Mouse (Mus musculus) urinary bladder, postnatal 14 days (tissue): Measurements from ENCODE around the gene Skp2.
A peak's percentile ranks its signal among the peaks of the same experiment; 100 is the strongest.

ENCODE experiments used
- DNase-seq: peaks from one replicate; pipeline ENCODE4 v3.0.0; 2021; ENCODE audit warnings: low spot score

The Skp2 gene

DNA sequence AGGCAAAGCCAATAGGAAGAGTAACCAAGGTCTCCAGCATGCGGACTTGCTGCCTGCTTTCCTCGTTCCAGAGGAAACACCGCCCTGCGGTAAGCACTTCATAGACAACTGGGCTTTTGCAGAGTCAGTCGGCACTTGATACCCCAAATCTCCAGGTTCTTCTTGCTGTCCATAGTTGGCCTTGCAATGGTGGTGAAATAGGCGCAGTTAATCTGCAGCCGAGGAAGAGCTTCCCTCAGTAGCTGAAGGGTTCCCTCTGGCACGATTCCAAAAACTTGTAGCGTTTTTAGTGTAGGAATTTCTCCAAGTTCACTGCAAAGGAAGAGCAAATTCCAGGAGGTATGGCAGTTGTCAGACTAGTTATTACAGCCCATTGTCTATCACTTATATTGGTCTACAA lies 41.7 kb downstream of the Skp2 start:
- DNase-seq: no peak

DNA sequence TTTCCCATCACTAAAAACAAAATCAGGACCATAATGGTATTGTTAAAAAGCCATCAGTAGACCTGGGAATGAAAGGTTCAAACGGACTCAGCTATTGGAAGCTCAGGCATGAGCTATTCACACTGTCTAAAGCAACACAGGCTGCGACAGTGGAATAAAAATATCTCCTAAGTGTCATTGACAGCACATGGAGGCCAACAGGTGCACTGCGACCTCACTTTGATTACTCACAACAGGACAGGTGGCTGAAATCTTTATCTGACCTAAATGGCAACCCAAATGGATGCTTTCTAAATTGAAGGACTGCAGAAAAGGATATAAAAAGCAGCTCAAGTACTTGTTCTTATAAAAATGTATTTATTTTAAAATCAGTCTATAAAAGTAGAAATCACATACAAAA lies 43.6 kb downstream of the Skp2 start:
- DNase-seq: no peak

DNA sequence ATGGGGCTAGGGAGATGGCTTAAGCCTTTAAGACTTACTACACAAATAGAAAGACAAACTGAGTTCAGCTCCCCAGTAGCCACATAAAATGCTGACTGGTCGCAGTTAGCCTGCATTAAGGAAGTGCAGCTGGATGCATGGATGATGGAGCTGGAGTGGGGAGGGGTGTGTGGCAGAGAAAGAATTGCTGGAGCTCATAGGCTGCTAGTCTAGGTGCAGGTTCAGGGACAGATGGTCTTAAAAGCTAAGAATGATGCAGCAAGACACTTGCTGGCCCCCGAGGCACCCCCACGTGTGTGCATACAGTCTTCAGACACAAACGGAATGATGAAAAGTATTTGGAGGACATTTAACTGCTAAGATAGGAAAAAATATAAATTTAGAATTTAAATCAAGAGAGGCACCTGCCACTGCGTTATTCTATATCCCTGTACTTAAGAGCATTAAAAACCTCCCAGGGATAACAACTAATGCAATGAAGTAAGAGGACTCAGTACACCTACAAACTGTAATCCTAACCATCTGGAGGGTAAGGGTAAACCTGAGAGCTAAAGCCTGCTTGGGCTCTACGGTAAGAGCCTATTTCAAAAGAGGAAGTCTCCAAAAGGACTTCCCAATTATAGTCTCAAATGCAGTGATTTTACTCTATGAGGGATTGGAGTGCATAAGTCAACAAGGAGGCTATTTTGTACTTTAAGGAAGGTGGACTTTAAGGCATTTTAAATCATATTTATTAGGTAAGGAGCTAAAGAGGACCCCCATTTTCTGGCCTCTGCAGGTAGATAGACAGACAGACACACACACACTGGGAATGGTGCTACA lies 44.5 kb downstream of the Skp2 start:
- DNase-seq: no peak

DNA sequence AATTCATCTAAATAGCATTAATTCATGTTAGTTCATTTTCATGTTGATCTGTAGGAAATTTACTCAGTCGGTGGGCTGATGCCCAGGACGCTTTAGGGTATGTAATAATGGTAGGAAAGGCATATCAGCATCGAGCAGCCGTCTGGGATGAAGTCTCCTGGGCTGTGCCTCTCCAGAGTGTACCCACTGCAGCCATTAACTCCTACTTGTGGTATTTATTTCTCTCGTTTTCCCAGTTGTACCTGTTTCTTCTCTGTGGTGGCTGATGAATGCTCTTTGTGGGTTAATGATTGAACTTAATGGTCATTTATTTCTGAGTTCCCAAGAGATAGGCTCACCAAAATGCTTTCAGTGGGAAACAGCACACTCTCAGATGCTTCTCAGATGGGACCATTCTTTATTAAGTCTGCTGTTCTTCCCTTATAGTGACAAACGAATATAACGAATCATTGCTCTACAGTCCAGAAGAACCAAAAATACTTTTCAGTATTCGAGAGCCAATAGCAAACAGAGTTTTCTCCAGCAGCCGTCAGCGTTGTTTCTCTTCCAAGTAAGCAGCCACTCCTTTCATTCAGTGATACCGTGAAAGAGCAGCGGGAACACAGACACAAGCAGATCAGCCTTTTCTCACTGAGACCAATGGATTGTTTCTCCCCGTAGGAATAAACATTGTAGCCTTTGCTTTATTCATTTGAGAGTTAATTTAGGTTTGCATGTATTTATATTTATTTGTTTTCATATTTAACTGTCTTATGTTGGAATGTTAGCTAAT lies 48.7 kb downstream of the Skp2 start:
- no peak for DNase-seq

DNA sequence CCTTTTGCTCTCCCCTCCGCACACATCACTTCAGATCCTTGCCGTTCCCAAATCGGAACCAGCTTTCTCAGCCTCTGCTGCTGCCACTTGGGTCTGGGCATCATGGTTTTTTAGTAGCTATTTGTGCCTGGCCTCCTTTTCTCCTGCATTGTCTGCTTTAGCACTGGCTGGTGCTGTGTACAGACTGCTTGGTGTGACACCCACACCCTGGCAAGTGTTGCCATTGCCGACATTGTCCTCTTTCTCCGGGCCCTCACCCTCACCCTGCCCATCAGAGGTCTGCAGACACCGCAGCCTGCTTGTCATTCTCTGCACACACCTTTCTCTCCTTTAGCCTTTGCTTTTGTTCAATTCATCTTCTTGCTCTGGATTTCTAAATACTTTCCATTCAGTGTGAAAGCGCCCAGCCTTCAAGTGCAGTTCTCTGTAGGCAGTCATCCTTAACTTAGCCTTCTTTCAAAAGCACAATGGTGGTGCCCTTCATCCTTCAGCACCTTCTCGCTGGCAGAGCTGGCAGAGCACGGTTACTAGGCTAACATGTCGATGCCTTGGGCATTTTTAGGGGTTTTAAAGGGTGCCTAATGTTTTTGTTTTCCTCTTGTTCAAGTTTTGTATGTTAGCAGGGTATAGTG lies 54.7 kb downstream of the Skp2 start:
- DNase-seq: no peak

DNA sequence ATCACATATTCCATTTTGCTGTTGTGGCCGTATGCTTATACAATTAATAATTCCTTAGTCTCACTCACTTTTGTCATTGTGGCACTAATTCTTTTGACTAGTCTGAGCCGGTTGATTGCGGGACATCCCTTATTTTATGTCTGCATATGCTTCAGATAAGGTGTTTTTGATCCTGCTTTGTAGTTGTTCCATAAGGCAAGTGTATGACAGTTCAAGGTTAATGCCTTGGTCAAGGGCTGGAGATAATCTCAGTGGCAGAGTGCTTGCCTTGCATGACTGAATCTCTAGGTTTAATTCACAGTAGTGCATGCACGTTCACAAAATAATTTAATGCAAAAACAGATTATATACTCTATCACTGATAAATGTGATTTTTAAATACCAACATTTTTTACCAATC lies 58.4 kb downstream of the Skp2 start:
- no peak for DNase-seq

DNA sequence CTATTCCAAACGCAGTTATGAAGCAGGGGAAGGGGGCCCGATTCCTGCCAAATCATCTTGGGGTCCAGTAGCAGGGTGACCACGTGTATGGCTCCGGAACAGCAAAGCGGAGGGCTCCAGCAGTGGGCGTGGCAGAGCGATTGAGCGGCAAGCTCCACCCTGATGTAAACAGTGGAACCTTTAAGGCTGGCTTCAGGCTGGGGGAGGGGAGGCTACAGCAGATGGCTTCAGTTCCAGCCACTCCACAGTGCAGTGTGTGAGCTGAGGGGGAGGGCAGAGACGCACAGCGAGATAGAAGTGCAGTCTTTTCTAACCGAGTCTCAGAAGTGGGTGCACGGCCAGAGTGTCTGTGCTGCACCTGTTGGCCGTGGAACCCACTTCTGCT lies 60.9 kb downstream of the Skp2 start:
- peak; percentile 28 for DNase-seq

DNA sequence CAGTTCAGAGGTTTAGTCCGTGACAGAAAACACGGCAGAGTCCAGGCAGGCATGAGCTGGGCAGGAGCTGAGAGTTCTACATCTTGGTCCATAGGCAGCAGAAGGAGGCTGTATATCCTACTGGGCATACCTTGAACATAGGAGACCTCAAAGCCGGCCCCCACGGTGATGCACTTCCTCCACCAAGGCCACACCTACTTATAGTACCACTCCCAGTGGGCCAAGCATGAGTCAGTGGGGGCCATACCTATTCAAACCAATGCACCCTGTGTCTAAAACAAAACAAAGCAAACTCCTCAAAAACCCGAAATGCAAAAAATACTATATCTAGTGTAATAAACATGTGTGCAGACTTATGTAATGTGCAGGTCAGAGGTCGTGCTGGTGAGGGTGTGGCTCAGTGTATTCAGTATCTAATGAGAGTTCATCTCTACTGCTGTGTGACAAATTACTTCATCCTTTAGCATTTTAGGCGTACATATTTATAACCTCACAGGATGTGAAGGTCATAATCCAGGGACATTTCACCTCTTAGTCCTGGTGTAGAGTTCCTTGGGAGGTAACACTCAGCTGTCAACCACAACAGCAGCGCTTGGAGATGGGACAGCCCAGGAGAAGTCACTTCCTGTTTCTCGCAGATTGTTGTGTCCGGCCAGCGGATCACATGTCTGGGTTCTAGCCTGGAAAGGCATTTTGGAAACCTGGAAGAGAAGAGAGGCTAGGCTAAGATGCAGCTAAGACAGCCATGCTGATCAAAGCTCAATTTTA lies 61.4 kb downstream of the Skp2 start:
- no peak for DNase-seq

DNA sequence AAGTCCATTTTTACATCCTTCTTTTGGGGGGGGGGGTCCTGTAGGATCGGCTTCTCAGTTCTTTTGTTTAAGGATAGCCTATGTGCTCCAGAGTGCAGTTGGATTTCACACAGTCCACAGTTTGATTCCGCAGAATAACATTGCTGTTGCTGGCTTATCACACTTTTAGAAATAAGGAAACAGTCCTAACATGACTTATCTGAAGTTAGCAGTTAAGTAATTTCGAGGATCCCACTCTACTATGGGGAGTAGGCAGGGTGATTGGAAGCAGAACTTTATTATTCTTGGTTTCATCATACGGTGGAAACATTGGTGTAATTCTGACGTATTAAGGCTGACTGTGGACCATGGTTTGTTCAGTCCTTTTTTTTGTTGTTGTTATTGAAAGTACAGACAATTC lies 64.6 kb downstream of the Skp2 start:
- DNase-seq: no peak

DNA sequence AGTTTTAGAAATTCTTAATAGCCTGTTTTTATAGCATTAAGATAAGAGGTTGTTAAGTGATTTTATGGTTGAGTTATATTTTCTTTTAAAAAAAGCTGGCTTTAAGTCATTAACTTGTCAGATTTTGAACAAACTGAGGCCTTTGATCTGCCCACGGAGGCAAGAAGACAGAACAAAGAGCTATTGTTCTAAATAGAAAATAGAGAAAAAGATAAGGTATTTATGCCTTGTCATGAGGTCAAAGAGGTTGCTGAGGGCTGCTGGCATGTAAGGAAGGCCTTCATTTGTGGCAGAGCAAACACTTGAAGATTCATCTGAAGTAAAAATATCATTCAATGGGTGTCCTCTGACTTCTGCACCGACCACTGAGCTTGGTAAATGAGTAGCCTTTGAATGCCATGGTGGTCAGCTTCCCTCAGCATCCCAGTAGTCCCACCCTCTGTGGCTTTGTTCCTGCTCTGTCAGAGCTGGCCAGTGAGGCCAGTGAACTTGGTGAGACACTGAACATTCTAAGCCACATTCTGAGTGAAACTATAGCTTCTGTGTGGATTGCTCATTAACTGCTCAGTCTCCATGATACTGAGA lies 66.0 kb downstream of the Skp2 start:
- DNase-seq: no peak

DNA sequence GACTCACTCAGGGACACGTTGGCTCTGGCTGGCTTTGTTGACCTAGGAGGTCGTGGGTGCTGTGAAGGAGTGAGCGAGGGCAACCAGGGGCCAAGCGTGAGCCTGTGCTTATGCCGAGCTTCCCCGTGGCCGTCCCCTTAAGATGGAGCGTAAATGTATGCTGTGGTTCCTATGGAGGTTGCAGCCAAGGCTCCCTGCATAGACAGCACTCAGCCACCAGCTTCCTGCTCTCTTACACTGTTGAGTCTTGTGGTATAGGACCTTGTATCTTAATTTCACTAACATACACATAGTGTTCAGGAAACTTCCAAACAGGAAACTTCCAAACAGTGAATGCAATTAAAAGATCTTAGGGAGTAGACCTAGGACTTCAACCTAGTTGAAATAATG lies 66.5 kb downstream of the Skp2 start:
- no peak for DNase-seq

DNA sequence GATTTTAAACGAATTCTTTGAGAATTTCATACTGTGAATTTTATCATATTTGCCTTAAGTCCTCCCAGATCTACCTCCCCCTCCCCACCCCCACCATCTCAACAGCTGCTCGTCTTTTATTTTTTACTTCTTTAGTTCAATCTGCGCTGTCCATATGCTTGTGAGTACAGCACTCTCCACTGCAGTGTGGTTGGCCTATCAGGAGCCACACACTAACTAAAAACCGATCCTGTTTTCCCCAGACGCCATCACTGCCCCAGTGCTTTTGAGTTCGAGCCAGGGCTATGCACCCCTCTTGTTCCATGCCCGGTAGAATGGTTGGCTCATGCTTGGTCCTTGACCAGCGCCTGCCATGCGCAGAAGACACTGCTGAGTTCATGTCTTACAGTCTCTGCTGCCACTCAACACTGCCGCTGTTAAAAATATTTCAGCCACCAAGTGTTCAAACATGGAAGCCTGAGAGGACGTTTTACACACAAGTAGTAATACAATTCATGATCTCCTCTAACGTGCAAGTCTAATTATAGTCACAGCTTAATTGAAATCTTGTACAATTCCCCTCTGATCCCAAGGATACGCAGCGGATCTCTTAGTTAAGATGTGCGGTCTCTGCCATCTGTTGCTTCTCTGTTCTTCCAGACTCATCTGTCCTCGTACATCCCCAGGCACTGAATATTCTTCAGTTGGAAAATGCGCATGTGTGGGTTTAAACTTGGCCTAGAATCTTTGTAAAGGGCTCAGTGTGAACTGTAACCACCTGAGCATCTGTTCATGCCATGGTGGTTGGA lies 67.1 kb downstream of the Skp2 start:
- no peak for DNase-seq

DNA sequence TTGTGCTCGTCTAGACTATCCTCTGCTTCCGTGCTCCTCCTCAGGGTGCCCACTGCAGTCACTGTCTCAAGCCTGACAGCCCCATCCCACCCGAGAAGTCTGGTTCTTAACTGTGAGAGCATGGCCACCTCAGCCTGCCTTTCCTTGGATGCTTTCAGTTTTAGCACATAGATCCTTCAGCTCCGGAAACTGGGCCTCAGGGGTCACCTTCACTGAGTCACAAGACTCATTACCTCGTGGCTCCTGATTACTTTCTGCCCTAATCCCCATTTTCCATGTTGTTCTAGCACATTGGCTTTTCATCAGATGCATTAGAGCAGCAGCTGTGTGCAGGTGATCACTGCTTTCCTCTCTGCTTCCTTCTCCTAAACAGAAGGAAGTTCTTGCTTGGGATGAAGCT lies 67.8 kb downstream of the Skp2 start:
- DNase-seq: no peak

DNA sequence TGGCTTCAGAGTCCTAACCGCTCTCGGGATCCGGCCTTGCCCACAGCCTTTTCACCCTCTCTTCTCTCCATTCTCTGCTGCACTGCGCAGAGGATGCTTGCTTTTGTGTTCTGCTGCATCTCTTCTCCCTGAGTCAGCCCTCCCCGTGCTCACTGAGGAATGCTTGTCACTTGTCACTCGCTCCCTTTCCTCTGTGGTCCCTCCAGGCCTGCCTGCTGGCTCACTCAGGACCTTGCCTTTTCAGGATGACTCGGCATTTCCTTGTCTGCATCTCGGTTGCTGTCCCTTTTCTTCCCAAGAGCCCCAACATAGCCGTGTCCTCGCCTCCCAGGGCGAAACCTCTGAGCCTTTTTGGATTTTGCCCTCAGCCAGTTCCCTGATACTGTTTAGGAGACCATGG lies 68.4 kb downstream of the Skp2 start:
- no peak for DNase-seq

DNA sequence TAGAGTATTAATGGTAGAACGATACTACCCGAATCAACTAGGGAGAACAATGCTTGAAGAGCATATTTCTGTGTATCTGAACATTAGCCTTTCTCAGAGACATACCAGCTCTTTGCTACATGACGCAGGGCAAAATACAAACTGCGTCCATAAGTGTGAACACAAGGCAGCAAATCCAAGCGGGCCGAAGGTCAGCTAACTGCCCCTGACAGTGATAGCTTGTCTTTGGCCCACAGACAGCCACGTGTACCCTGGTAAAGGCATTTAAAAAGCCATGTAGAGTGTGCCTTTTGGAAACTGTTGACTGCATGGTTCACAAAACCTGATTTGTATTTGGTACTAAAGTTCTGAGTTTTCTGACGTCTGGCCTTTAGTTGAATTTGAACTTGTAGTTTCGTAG lies 72.5 kb downstream of the Skp2 start:
- no peak for DNase-seq

DNA sequence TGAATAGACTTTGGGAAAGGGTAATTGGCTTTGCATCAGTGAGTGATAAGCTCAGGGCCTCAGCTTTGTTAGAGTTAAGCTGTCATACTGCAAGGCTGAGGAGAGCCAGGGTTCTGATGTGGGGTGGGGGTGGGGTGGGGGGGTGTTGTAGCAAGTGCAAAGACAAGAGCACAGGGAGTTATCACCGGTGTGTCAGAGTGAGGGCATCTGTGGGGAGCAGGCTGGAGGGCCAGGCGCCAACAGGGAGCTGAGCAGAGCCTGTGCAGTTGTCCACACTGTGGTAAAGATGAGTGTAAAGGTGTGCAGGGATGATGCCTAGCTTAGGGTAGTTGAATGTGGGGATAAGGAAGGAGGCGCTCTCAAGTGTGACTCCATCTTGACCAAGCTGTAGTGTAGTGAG lies 73.9 kb downstream of the Skp2 start:
- DNase-seq: no peak

DNA sequence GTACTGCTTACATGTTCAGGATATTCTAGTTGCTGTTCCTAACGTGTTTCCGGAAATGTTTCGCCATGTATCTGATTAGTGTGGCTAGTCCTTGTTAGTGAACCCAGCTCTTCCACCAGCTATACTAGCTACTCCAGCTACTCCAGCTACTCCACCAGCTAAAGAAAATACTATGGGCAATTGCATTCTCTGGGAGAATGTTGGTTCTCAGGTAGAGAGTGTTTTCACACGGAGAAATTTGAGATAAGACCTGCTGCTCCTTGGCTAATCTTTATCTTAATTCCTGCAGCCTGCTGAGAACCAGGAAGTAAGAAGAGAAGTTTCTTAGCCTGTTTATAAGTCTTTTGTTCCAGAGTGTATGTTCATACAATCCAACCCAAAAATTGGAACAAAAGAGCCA lies 75.0 kb downstream of the Skp2 start:
- no peak for DNase-seq

DNA sequence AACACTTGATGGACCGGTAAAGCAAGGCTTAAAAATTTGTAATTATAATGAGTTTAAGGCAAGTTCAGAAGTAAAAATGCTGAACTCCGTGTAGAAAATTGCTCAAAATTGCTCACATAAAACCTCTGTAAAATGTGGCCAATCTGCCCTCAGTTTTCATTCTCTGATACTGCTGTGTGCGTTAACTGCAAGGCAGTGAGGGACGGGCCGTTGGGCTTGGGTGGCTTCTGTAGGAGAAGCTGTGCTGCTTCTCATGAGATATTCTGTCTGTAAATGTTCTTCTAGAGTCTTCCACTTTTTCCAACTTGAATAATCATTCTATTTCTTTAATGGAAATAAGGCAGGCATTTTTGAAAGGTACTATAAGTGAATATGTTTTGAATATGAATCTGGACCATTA lies 75.6 kb downstream of the Skp2 start:
- DNase-seq: no peak

DNA sequence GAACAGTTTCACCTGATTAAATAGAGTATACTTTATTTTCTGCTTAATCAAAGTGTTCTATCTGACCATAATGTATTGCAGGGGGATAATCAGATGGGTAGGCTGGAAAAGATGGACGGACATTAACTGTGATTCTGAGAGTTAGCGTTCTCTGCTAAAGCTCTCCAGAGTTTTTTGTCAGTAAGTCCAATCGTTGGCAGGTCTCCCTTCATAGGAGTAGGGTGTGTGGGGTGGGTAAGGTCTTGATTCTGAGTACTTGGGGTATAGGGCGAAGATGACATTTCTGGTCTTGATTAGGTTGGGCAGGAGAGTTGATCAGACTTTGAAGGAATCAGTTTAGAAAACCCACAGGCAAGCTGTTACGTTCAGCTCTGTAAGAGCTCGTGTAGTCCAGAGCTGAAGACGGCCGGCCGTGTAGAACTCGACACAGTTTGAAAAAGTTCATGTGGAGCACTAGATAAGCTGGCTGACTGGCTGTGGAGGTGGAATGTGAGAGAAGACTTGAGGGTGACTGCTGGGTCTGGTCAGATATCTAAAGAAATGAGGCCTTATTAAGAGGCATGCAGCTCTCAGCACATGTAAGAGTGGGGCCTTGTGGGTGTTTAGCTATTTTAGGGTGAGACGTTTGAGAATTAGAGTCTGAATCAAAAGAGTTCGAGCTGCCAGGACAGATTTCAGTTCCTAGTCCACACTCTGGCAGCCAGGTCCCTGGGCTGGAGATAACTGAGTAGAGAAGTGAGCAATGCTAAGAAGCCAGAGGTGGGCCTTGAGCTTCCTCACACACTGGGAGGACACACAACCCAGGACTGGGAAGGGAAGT lies 76.5 kb downstream of the Skp2 start:
- no peak for DNase-seq

DNA sequence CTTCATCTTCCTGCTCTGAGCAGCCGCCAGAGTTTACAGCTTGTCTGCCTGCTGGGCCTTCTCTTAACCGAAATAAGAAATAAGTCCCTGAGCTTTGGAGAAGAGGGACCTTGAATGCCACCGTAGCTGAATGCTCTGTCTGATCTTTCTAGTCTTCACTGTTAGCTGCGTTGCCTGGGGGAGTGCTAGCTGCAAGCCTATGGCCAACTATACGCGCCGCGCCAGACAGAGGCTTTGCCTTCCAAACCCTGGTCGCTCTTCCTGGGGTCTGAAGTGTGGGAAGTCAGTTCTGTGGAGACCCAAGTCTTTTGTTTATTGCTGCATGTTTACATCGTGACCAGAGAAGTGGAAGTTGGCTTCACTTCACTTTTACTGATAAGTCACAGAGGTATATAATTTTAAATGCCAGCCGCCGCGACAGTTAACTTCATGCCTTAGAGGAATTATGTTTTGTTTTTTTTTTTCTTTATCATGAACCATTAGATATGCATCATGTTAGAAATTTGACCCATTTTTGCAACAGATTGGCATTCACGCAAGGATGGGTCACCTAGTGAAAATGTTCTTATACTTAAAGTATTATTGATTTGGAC lies 79.5 kb downstream of the Skp2 start:
- no peak for DNase-seq
